Mouse (Mus musculus): Measurements from ENCODE around the gene Slc15a1. TPM values are rescaled to one million over a fixed set of nuclear protein-coding genes. Genes with fewer than 3 reads are reported as not detected.
"Not testable (repeated sequence)": the region's sequence is repeated elsewhere in the genome, so short reads cannot be mapped to it uniquely, and the experiment has no call there.

The Slc15a1 gene
- polyA plus RNA-seq, 1 experiment from 2014 or later: not detected

DNA sequence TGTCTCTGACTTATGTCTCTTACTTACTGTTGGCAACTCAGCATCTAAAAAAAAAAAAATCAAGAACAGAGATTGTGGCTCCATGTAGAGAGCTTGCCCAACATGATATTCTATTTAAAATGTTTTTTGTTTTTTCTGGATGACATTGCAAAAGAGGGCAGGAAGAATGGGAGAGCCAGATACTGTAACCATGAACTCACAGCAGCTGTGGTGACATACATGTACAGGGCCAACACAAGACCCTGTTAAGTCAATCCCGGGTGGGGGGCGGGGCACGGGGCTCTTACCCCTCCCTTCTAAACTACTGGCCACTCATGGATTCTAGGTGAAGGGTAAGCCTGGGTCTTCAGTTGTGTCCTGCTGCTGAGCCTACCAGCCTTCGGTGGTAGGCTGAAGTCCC lies 83.1 kb downstream of the Slc15a1 start:
- H3K4me2 ChIP-seq: peak overlapping the region; percentile 59; the same call in 1 of the 2 replicates
- ATAC-seq (replicated peaks; ENCODE audit: low FRiP score): 0 out of 2 replicates have a peak, but pooled peaks have one; percentile 18

DNA sequence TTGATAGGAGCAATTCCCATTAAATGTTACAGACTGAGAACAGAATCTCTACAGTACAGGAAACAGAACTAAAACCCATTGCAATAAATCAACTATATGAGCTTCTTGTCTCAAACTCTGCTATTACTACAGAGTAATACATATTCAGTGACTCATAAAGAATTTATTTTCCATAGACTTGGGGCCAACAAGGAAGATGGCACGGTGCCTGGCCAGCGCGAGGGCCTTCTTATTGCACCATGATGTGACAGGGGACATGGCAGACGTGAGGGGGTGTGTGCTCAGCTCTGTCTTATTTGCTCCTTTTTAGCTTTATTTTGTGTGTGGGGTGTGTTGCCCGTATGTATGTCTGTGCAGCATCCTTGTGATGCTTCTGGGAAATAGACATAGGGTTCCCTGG lies 87.5 kb downstream of the Slc15a1 start:
- H3K27ac ChIP-seq (ENCODE audit: low read depth, low read length): no peak overlapping the region
- no peak overlapping the region for H3K9ac ChIP-seq (ENCODE audit: low read depth, low read length)
- no peaks in the 10 kb centered on the region for H3K9me3 ChIP-seq (ENCODE audit: control insufficient read depth, low read length)
- H3K4me1 ChIP-seq (replicated peaks; ENCODE audit: control insufficient read depth, insufficient read depth, low read length): peaks cover 6% of the 10 kb centered on the region
- no peaks in the 10 kb centered on the region for H3K36me3 ChIP-seq (ENCODE audit: control insufficient read depth, insufficient read depth, low read length)
- ATAC-seq (replicated peaks; ENCODE audit: low FRiP score) (no peak), DNase-seq (ENCODE audit: low spot score) (no peak)
- no peak overlapping the region for H3K4me3 ChIP-seq (ENCODE audit: low read depth, low read length)
- no peak overlapping the region for H3K4me2 ChIP-seq
- no peaks in the 10 kb centered on the region for H3K27me3 ChIP-seq (replicated peaks; ENCODE audit: control insufficient read depth, insufficient read depth, low read length)
- WGBS: 87% methylated on average over 5 of the region's 5 CpGs

More for the DNA sequence above, 83.1 kb downstream of the Slc15a1 start:
- Histone ChIP-seq H3K27me3 (replicated peaks; ENCODE audit: control insufficient read depth, insufficient read depth, low read length) (no peaks in the 10 kb centered on the region), H3K4me3 (ENCODE audit: low read depth, low read length) (no peak overlapping the region), H3K9me3 (ENCODE audit: control insufficient read depth, low read length) (no peaks in the 10 kb centered on the region), H3K4me1 (replicated peaks; ENCODE audit: control insufficient read depth, insufficient read depth, low read length) (peaks cover 26% of the 10 kb centered on the region), H3K9ac (ENCODE audit: low read depth, low read length) (no peak overlapping the region), H3K27ac (ENCODE audit: low read depth, low read length) (peak overlapping the region; percentile 85; the same call in 1 of the 2 replicates), H3K36me3 (ENCODE audit: control insufficient read depth, insufficient read depth, low read length) (no peaks in the 10 kb centered on the region)
- WGBS: 75% methylated on average over 4 of the region's 4 CpGs
- no peak for DNase-seq (ENCODE audit: low spot score)

DNA sequence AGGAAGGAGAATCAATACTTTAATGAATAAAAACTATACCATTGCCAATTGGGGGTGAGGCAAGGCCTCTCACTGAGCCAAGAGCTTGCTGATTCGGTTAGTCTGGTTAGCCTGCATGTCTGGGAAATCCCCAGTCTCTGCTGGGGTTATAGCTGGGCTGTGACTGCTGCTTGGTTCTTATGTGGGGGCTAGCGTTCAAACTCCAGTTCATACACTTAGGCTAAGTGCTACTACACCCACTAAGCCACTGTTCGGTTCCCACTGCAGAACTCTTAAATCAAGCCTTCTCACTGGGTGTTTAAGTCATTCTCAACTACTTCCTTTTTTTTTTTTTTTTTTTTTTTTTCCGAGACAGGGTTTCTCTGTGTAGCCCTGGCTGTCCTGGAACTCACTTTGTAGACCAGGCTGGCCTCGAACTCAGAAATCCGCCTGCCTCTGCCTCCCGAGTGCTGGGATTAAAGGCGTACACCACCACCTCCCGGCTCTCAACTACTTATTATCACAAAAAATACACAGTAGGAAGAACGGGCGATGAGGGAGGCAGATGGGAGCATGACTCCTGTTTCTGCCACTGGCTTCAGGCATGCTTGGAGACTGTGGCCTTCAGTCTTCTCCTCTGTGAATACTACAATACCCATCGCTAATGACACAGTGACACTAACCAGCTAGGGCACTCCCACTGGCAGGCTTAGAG lies 88.3 kb downstream of the Slc15a1 start:
- Histone ChIP-seq H3K36me3 (ENCODE audit: control insufficient read depth, insufficient read depth, low read length) (no peaks in the 10 kb centered on the region), H3K27ac (ENCODE audit: low read depth, low read length) (no peak overlapping the region), H3K27me3 (replicated peaks; ENCODE audit: control insufficient read depth, insufficient read depth, low read length) (no peaks in the 10 kb centered on the region), H3K9me3 (ENCODE audit: control insufficient read depth, low read length) (no peaks in the 10 kb centered on the region), H3K4me1 (replicated peaks; ENCODE audit: control insufficient read depth, insufficient read depth, low read length) (no peaks in the 10 kb centered on the region), H3K4me3 (ENCODE audit: low read depth, low read length) (no peak overlapping the region), H3K9ac (ENCODE audit: low read depth, low read length) (no peak overlapping the region), H3K4me2 (no peak overlapping the region)
- DNase-seq (ENCODE audit: low spot score) (no peak), ATAC-seq (replicated peaks; ENCODE audit: low FRiP score) (no peak)
- 73% methylated on average over 10 of the region's 12 CpGs for WGBS

DNA sequence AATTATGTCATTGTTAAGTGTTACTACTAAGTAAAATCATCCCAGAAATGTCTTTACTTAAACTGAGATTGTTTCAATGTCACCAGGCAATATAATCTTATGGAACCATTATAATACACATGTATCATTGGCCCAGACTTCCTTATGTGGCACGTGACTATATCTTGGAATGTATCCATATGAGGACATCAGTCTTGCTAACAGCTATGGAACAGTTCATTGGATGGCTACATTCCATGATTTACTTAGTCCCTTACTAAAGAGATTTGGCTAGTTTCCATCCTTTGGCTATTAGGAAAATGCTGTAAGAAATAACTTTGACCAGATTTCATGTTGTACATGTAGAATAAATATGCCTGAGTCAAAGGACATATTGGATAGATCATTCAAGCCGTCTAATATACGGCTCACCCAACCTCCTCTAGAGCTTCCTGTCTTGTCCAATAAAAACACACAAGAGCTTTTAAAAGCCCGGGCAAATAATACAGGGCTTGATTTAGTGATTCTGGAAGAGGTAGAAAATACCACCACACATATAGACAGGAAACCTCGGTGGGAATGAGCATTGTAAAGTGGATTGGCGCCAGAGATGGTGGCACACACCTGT lies 90.3 kb downstream of the Slc15a1 start:
- ATAC-seq (replicated peaks; ENCODE audit: low FRiP score) (no peak), DNase-seq (ENCODE audit: low spot score) (no peak)
- Histone ChIP-seq H3K4me1 (replicated peaks; ENCODE audit: control insufficient read depth, insufficient read depth, low read length) (no peaks in the 10 kb centered on the region), H3K27ac (ENCODE audit: low read depth, low read length) (no peak overlapping the region), H3K4me2 (no peak overlapping the region), H3K9ac (ENCODE audit: low read depth, low read length) (no peak overlapping the region), H3K4me3 (ENCODE audit: low read depth, low read length) (no peak overlapping the region), H3K9me3 (ENCODE audit: control insufficient read depth, low read length) (no peaks in the 10 kb centered on the region), H3K27me3 (replicated peaks; ENCODE audit: control insufficient read depth, insufficient read depth, low read length) (no peaks in the 10 kb centered on the region), H3K36me3 (ENCODE audit: control insufficient read depth, insufficient read depth, low read length) (no peaks in the 10 kb centered on the region)
- WGBS: 82% methylated on average over 6 of the region's 6 CpGs

DNA sequence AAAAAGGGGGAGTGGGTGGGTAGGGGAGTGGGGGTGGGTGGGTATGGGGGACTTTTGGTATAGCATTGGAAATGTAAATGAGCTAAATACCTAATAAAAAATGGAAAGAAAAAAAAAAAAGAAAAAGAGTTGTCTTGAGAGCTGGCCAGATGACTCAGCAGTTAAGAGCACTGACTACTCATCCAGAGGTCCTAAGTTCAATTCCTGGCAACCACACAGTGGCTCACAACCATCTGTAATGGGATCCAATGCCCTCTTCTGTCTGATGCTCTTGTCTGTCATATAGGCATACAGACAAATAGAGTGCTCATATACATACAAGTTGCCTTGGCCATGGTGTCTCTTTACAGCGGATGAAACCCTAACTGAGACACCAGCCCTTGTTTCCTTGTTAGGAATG lies 91.3 kb downstream of the Slc15a1 start:
- 97% methylated on average over 1 of the region's 1 CpGs for WGBS
- H3K27me3 ChIP-seq (replicated peaks; ENCODE audit: control insufficient read depth, insufficient read depth, low read length); DNase-seq (ENCODE audit: low spot score); H3K9ac ChIP-seq (ENCODE audit: low read depth, low read length); H3K36me3 ChIP-seq (ENCODE audit: control insufficient read depth, insufficient read depth, low read length); H3K4me1 ChIP-seq (replicated peaks; ENCODE audit: control insufficient read depth, insufficient read depth, low read length); ATAC-seq (replicated peaks; ENCODE audit: low FRiP score); H3K4me2 ChIP-seq; H3K27ac ChIP-seq (ENCODE audit: low read depth, low read length); H3K9me3 ChIP-seq (ENCODE audit: control insufficient read depth, low read length); H3K4me3 ChIP-seq (ENCODE audit: low read depth, low read length): not testable (repeated sequence)

Other genes with a start within 250 kb of the Slc15a1 start
- gene Stk24, start 125.2 kb downstream of the Slc15a1 start, polyA plus RNA-seq (2014; fragmentation: Nextera tagmentation; extraction: Ambion mirVana): 51.3 and 58.2 TPM in 2 replicates